21 mouse cellular contexts compared by ENCODE assay signal in genomic region chr12:111808775-111809174, GRCm38 (mm10). TPM values are rescaled to one million over a fixed set of nuclear protein-coding genes. Genes with fewer than 3 reads are reported as not detected.
A peak's percentile ranks its signal among the peaks of the same experiment; 100 is the strongest.
DNase-seq lines count a peak whose midpoint lies in the region; ATAC-seq and TF ChIP-seq lines count a peak whose summit lies in the region.
"Had no signal": no experiment of that assay in that cellular context is flagged by ENCODE, and none has a peak within 500 bp of the region (broad histone marks: within the 10 kb centered on the region; RNA-seq: fewer than 3 reads in every experiment).

No protein-coding gene starts in this region.

- no peak overlapping the region for H3K4me2 ChIP-seq in embryonic facial prominence, embryonic 12.5 days (replicated peaks)
- H3K4me2 ChIP-seq in hindbrain, embryonic 13.5 days: no peak overlapping the region
- H3K4me2 ChIP-seq in hindbrain, embryonic 14.5 days (replicated peaks): no peak overlapping the region
- H3K4me2 ChIP-seq in midbrain, embryonic 12.5 days (replicated peaks): no peak overlapping the region
- no peak overlapping the region for H3K4me2 ChIP-seq in midbrain, postnatal 0 days (ENCODE audit: low read depth, low read length, poor library complexity, severe bottlenecking)
- peak overlapping the region; percentile 48 for H3K4me2 ChIP-seq in myocyte (ENCODE audit: low read depth)
- H3K4me2 ChIP-seq: heart, embryonic 11.5 days; liver, embryonic 11.5 days; neural tube, embryonic 12.5 days had no signal

- WGBS in embryonic facial prominence, embryonic 12.5 days: 90% methylated on average over 6 of the region's 6 CpGs
- WGBS in embryonic facial prominence, embryonic 10.5 days: 93% methylated on average over 6 of the region's 6 CpGs
- WGBS in hindbrain, embryonic 13.5 days: 94% methylated on average over 6 of the region's 6 CpGs
- 91% methylated on average over 6 of the region's 6 CpGs for WGBS in hindbrain, embryonic 14.5 days
- WGBS in midbrain, embryonic 12.5 days: 92% methylated on average over 6 of the region's 6 CpGs
- whole genome bisulfite sequencing in midbrain, postnatal 0 days: 90% methylated on average over 6 of the region's 6 CpGs

- TF ChIP-seq CTCF in midbrain, postnatal 0 days (IDR thresholded peaks at IDR 0.05): no peak

- H3ac ChIP-seq in myocyte (ENCODE audit: control insufficient read depth, insufficient read length): no peak overlapping the region

- no peaks in the 10 kb centered on the region for H3K27me3 ChIP-seq in embryonic facial prominence, embryonic 12.5 days
- no peaks in the 10 kb centered on the region for H3K27me3 ChIP-seq in embryonic facial prominence, embryonic 10.5 days (replicated peaks; ENCODE audit: low read depth, poor library complexity, severe bottlenecking)
- no peaks in the 10 kb centered on the region for H3K27me3 ChIP-seq in hindbrain, embryonic 13.5 days
- no peaks in the 10 kb centered on the region for H3K27me3 ChIP-seq in hindbrain, embryonic 14.5 days (ENCODE audit: control insufficient read depth, insufficient read depth, low read length)
- H3K27me3 ChIP-seq in midbrain, embryonic 12.5 days: peaks cover 6% of the 10 kb centered on the region; the same call in 1 of the 2 replicates
- H3K27me3 ChIP-seq in midbrain, postnatal 0 days (ENCODE audit: insufficient read depth, low read length): no peaks in the 10 kb centered on the region
- no peaks in the 10 kb centered on the region for H3K27me3 ChIP-seq in myocyte (ENCODE audit: control insufficient read depth, insufficient read depth, insufficient read length)
- H3K27me3 ChIP-seq: megakaryocyte, embryonic 14.5 days; neural tube, embryonic 12.5 days; Patski had no signal

- H3K9me3 ChIP-seq in embryonic facial prominence, embryonic 12.5 days: no peaks in the 10 kb centered on the region
- no peaks in the 10 kb centered on the region for H3K9me3 ChIP-seq in embryonic facial prominence, embryonic 10.5 days
- no peaks in the 10 kb centered on the region for H3K9me3 ChIP-seq in hindbrain, embryonic 13.5 days
- H3K9me3 ChIP-seq in hindbrain, embryonic 14.5 days (ENCODE audit: control insufficient read depth, low read length): no peaks in the 10 kb centered on the region
- H3K9me3 ChIP-seq in midbrain, embryonic 12.5 days: no peaks in the 10 kb centered on the region
- H3K9me3 ChIP-seq in midbrain, postnatal 0 days (ENCODE audit: low read length): no peaks in the 10 kb centered on the region
- H3K9me3 ChIP-seq: megakaryocyte, embryonic 14.5 days; neural tube, embryonic 12.5 days had no signal

- peaks cover 25% of the 10 kb centered on the region for H3K4me1 ChIP-seq in embryonic facial prominence, embryonic 12.5 days
- peaks cover 31% of the 10 kb centered on the region for H3K4me1 ChIP-seq in embryonic facial prominence, embryonic 10.5 days
- H3K4me1 ChIP-seq in hindbrain, embryonic 13.5 days (replicated peaks): peaks cover 20% of the 10 kb centered on the region
- H3K4me1 ChIP-seq in hindbrain, embryonic 14.5 days (replicated peaks; ENCODE audit: control insufficient read depth, insufficient read depth, low read length): peaks cover 6% of the 10 kb centered on the region
- H3K4me1 ChIP-seq in midbrain, embryonic 12.5 days: peaks cover 23% of the 10 kb centered on the region
- H3K4me1 ChIP-seq in midbrain, postnatal 0 days (ENCODE audit: insufficient read depth, low read length): peaks cover 4% of the 10 kb centered on the region; the same call in 1 of the 2 replicates

- no peak overlapping the region for H3K4me3 ChIP-seq in embryonic facial prominence, embryonic 12.5 days
- H3K4me3 ChIP-seq in embryonic facial prominence, embryonic 10.5 days: no peak overlapping the region
- H3K4me3 ChIP-seq in hindbrain, embryonic 13.5 days: no peak overlapping the region
- H3K4me3 ChIP-seq in hindbrain, embryonic 14.5 days (replicated peaks; ENCODE audit: low read length): no peak overlapping the region
- H3K4me3 ChIP-seq in midbrain, embryonic 12.5 days: no peak overlapping the region
- no peak overlapping the region for H3K4me3 ChIP-seq in midbrain, postnatal 0 days (ENCODE audit: low read depth, low read length)
- no peak overlapping the region for H3K4me3 ChIP-seq in myocyte
- H3K4me3 ChIP-seq: megakaryocyte, embryonic 14.5 days; neural tube, embryonic 12.5 days had no signal

- no peak for DNase-seq in embryonic facial prominence, embryonic 10.5 days (ENCODE audit: low spot score)
- no peak for DNase-seq in hindbrain, embryonic 14.5 days (ENCODE audit: low spot score)
- no peak for DNase-seq in midbrain, postnatal 0 days (ENCODE audit: low spot score)
- no peak for DNase-seq in urinary bladder, postnatal 10 days (ENCODE audit: low spot score)
- DNase-seq: adrenal gland, adult 8-10 months; cerebellum, adult 9-11 months; gastrocnemius, postnatal 36 days; layer of hippocampus, postnatal 36 days; lung, adult 18-20 months; thymus, postnatal 4 days had no signal

- ATAC-seq in embryonic facial prominence, embryonic 12.5 days (ENCODE audit: insufficient number of reproducible peaks, insufficient read depth, low FRiP score, low TSS enrichment): no peak
- no peak for ATAC-seq in hindbrain, embryonic 13.5 days (ENCODE audit: low FRiP score)
- ATAC-seq in hindbrain, embryonic 14.5 days (ENCODE audit: low FRiP score): no peak
- ATAC-seq in midbrain, embryonic 12.5 days (ENCODE audit: low FRiP score, low read depth): no peak
- no peak for ATAC-seq in midbrain, postnatal 0 days (ENCODE audit: low FRiP score)
- ATAC-seq: CD4-positive, CD25-positive, alpha-beta regulatory T cell, adult 4 months; inflammation-experienced regulatory T-cells, adult 6 months; Patski had no signal

- TF ChIP-seq POLR2A in myocyte (IDR thresholded peaks at IDR 0.05; ENCODE audit: insufficient read length, low read depth): no peak

- no peak overlapping the region for H3K9ac ChIP-seq in embryonic facial prominence, embryonic 12.5 days
- no peak overlapping the region; the same call in 1 of the 2 replicates for H3K9ac ChIP-seq in hindbrain, embryonic 13.5 days
- no peak overlapping the region for H3K9ac ChIP-seq in hindbrain, embryonic 14.5 days
- no peak overlapping the region for H3K9ac ChIP-seq in midbrain, embryonic 12.5 days (replicated peaks)
- no peak overlapping the region for H3K9ac ChIP-seq in midbrain, postnatal 0 days (replicated peaks; ENCODE audit: low read length, poor library complexity, severe bottlenecking)

- H3K36me3 ChIP-seq in embryonic facial prominence, embryonic 12.5 days: peaks cover 50% of the 10 kb centered on the region
- H3K36me3 ChIP-seq in embryonic facial prominence, embryonic 10.5 days (replicated peaks): peaks cover 79% of the 10 kb centered on the region
- H3K36me3 ChIP-seq in hindbrain, embryonic 13.5 days: peaks cover 49% of the 10 kb centered on the region
- H3K36me3 ChIP-seq in hindbrain, embryonic 14.5 days (replicated peaks; ENCODE audit: control insufficient read depth, insufficient read depth): peaks cover 51% of the 10 kb centered on the region
- peaks cover 51% of the 10 kb centered on the region for H3K36me3 ChIP-seq in midbrain, embryonic 12.5 days
- peaks cover 23% of the 10 kb centered on the region for H3K36me3 ChIP-seq in midbrain, postnatal 0 days (ENCODE audit: insufficient read depth, low read length)
- H3K36me3 ChIP-seq in myocyte (ENCODE audit: control insufficient read depth, insufficient read depth): peaks cover 7% of the 10 kb centered on the region

- no peaks in the 10 kb centered on the region for H3K79me2 ChIP-seq in myocyte (ENCODE audit: control insufficient read depth, insufficient read depth)

- peak overlapping the region; percentile 52; the same call in 1 of the 2 replicates for H3K27ac ChIP-seq in embryonic facial prominence, embryonic 12.5 days
- H3K27ac ChIP-seq in embryonic facial prominence, embryonic 10.5 days (replicated peaks): no peak overlapping the region
- peak overlapping the region; percentile 81 for H3K27ac ChIP-seq in hindbrain, embryonic 13.5 days
- no peak overlapping the region for H3K27ac ChIP-seq in hindbrain, embryonic 14.5 days
- H3K27ac ChIP-seq in midbrain, embryonic 12.5 days (replicated peaks): 0 out of 2 replicates have a peak overlapping the region, but pooled peaks have one; percentile 68
- H3K27ac ChIP-seq in midbrain, postnatal 0 days (ENCODE audit: low read depth, low read length): no peak overlapping the region

RNA-seq across cellular contexts. Expression of gene Xrcc3, which starts 4.9 kb away (rescaled TPM):
- 10.8 and 11.2 TPM in 2 replicates for polyA plus RNA-seq in embryonic facial prominence, embryonic 12.5 days (2016; fragmentation: Nextera tagmentation; extraction: Ambion mirVana)
- polyA plus RNA-seq in embryonic facial prominence, embryonic 10.5 days (2016; fragmentation: Nextera tagmentation; extraction: Ambion mirVana): 21.7 and 22.2 TPM in 2 replicates
- 3.1 and 3.6 TPM in 2 replicates for polyA plus RNA-seq in hindbrain, embryonic 13.5 days (2015; fragmentation: Nextera tagmentation; extraction: Ambion mirVana)
- 2.6 and 3.1 TPM in 2 replicates for polyA plus RNA-seq in hindbrain, embryonic 14.5 days (2014; fragmentation: Nextera tagmentation; extraction: Ambion mirVana)
- 7.4 and 7.9 TPM in 2 replicates for polyA plus RNA-seq in midbrain, embryonic 12.5 days (2016; fragmentation: Nextera tagmentation; extraction: Ambion mirVana)
- total RNA-seq in midbrain, postnatal 0 days (2014; rRNA removed): 4.1 and 5.4 TPM in 2 replicates
- polyA plus RNA-seq in midbrain, postnatal 0 days (2015; fragmentation: Nextera tagmentation; extraction: Ambion mirVana): 1.7 and 2.5 TPM in 2 replicates
- 4.9 TPM for polyA plus RNA-seq in myocyte (2012; fragmentation: generic; extraction: Trizol)

RNA-seq across cellular contexts. Expression of gene Zfyve21, which starts 5.2 kb away (rescaled TPM):
- 88.9 and 90.9 TPM in 2 replicates for polyA plus RNA-seq in embryonic facial prominence, embryonic 12.5 days (2016; fragmentation: Nextera tagmentation; extraction: Ambion mirVana)
- 75.0 TPM in 2 replicates for polyA plus RNA-seq in embryonic facial prominence, embryonic 10.5 days (2016; fragmentation: Nextera tagmentation; extraction: Ambion mirVana)
- polyA plus RNA-seq in hindbrain, embryonic 13.5 days (2015; fragmentation: Nextera tagmentation; extraction: Ambion mirVana): 38.4 and 42.9 TPM in 2 replicates
- 36.7 and 40.1 TPM in 2 replicates for polyA plus RNA-seq in hindbrain, embryonic 14.5 days (2014; fragmentation: Nextera tagmentation; extraction: Ambion mirVana)
- polyA plus RNA-seq in midbrain, embryonic 12.5 days (2016; fragmentation: Nextera tagmentation; extraction: Ambion mirVana): 54.1 and 57.5 TPM in 2 replicates
- 30.6 and 30.9 TPM in 2 replicates for total RNA-seq in midbrain, postnatal 0 days (2014; rRNA removed)
- polyA plus RNA-seq in midbrain, postnatal 0 days (2015; fragmentation: Nextera tagmentation; extraction: Ambion mirVana): 29.7 and 37.2 TPM in 2 replicates
- polyA plus RNA-seq in myocyte (2012; fragmentation: generic; extraction: Trizol): 77.7 TPM

RNA-seq across cellular contexts. Expression of gene Klc1, which starts 50.1 kb away (rescaled TPM):
- 149 and 157 TPM in 2 replicates for polyA plus RNA-seq in embryonic facial prominence, embryonic 12.5 days (2016; fragmentation: Nextera tagmentation; extraction: Ambion mirVana)
- polyA plus RNA-seq in embryonic facial prominence, embryonic 10.5 days (2016; fragmentation: Nextera tagmentation; extraction: Ambion mirVana): 130 and 131 TPM in 2 replicates
- 571 and 589 TPM in 2 replicates for polyA plus RNA-seq in hindbrain, embryonic 13.5 days (2015; fragmentation: Nextera tagmentation; extraction: Ambion mirVana)
- 586 and 635 TPM in 2 replicates for polyA plus RNA-seq in hindbrain, embryonic 14.5 days (2014; fragmentation: Nextera tagmentation; extraction: Ambion mirVana)
- 382 and 402 TPM in 2 replicates for polyA plus RNA-seq in midbrain, embryonic 12.5 days (2016; fragmentation: Nextera tagmentation; extraction: Ambion mirVana)
- 509 and 579 TPM in 2 replicates for total RNA-seq in midbrain, postnatal 0 days (2014; rRNA removed)
- polyA plus RNA-seq in midbrain, postnatal 0 days (2015; fragmentation: Nextera tagmentation; extraction: Ambion mirVana): 653 and 669 TPM in 2 replicates
- 252 TPM for polyA plus RNA-seq in myocyte (2012; fragmentation: generic; extraction: Trizol)

Comparison
In these comparisons a context has a peak if more than half of its experiments do, and no peak if none do; other contexts are left out.
1. H3K27ac ChIP-seq: peak in embryonic facial prominence, embryonic 12.5 days (single experiment), hindbrain, embryonic 13.5 days (single experiment) and midbrain, embryonic 12.5 days (single experiment); none in embryonic facial prominence, embryonic 10.5 days (single experiment), hindbrain, embryonic 14.5 days (single experiment) and midbrain, postnatal 0 days (single experiment).